Mouse (Mus musculus) lung, postnatal 14 days (tissue): Measurements from ENCODE around the gene Tex47.

Source experiments
- DNase-seq: peaks from one replicate; pipeline ENCODE4 v3.0.0; 2021

Gene Tex47

DNA sequence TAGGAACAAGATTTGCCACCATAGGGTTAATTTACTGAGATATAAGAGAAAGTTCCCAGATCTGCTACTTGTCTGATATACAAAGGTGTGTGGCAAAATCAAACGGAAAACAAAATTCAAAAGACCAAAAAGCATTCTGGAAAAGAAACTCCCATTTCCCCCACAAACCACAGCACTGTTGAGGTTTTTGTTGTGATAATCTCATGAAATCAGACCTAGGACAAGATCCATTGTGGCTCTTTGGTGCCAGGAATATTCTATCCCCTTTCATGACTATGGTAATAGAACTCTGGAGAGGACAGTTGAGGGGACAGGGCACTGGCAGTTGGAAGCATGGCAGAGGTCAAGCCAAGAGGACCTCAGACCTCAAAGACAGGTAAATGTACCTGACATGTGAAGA is at the start of gene Tex47:
Gene Tex47 (plus strand): TSS at position 301 of the 400 bp plus-strand sequence.
- DNase-seq = no peak

DNA sequence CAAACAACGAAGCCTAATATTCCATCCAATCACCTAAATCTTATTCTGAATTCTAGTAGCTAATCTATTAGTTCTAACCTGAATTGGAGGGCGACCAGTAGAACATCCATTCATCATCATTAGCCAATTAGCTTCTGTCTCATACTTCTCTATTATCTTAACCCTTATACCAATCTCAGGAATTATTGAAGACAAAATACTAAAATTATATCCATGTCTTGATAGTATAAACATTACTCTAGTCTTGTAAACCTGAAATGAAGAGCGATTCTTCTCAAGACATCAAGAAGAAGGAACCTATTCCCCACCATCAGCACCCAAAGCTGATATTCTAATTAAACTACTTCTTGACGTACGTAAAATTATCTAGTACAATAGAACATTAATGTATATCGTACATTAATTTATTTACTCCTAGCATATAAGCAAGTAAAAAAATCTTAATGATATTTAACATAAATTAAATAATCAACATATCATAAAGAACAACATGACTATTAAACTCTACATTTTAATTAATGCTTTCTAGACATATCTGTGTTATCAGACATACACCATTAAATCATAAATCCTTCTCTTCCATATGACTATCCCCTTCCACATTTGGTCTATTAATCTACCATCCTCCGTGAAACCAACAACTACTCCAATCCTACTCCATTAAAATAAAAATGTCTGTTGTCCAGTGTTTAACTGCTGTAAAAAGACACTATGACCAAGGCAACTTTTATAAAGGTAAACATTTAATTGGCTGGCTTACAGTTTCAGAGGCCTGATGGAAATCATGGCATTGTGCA is 27.1 kb upstream of the Tex47 start:
- no peak for DNase-seq

DNA sequence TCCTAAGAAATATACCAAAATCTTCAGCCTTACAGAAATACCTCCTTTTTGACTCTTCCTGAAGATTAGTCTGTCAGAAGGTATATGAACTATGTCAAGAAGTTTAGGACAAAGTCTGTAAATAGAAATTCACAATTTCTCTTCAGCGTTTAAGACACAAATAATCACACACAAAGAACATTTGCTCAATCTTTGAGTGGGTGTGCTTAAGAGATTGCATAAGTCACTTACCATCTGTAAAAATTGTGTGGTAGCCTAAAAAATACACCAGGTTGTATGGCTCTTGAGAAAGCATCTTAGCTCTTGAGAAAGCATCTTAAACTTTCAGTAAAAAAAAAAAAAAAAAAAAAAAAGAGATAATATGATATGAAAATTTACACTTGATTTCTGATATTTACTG is 19.6 kb upstream of the Tex47 start:
- DNase-seq = no peak

DNA sequence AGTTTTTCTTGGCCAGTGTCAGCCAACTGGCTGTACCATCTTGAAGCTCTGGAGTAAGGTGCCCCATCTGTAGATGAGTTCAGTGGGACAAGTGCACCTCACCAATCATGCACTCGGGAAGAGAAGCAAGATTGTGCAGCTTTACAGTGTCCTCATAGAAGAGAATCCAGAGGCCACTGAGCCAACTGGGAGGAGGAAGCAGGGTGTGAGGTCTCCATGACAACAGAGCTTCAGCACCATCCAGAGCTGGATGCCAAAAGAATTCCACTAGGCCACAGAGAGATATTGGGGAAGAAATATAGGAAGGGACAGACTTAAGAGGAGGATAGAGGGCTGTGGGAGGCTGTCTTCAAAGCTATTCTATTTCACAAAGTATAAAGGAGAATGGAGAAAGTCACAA is 950 bp upstream of the Tex47 start:
- no peak for DNase-seq

DNA sequence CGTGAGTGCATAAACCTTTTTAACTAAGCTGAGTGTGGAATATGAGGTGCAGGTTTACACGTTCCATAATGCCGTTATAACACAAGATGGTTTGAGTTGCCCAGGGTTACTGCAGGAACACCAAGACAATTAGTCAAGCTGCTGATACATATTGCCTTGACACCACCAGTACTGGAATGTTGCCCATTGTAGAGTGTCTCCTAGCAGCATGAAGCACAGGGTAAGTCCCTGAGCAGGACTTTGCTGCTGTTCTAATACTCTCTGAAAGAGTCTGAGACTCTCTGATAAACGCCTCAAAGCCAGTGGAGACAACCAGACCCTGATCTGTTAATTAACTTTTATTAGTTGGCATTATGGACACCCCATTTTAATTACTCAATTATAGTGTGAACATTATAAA is 21.7 kb downstream of the Tex47 start:
- DNase-seq = no peak

DNA sequence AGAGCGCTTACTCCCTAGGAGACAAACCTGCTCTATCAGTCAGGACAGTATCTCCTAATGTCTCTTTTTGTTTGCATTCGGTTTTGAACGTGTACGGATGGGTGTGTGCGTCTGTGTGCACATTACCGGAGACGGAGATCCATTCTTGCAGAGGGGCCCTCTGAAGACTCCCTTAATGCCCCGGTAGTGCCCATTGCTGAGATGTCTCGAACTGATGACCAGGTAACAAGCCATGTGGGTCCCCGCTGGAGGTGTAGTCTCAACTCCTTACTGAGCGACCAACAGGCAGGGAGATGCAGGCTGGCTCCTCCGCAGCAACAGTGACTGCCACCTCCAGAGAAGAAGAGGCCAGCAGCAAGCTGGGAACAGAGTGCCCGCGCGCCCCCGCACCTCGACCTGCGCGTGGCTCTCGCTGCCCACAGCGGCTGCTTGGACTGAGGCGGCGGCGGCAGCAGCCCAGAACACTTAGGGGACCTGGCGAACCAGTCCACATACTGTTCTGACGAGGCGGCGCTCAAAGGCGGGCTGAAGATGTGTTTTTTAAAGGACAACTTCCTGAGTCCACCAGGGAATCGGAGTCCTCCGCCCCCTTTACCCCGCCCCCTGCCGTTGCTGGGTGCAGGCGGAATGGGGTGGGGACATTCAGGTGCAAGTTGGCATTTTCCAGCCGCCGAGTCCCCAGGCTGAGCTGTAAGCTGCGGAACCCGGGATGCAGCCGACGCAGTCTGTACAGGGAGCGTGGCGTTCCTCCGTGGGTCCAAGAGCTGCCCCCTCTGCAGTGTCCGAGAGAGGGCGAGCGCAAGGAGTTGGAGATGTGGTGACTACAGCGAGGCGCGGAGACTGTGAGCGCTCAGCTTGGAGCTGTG is 40.5 kb downstream of the Tex47 start, which contains the start of gene Zfp804b:
Gene Zfp804b (minus strand): TSS at position 612 of the 866 bp plus-strand sequence.
- DNase-seq = peak; percentile 12

DNA sequence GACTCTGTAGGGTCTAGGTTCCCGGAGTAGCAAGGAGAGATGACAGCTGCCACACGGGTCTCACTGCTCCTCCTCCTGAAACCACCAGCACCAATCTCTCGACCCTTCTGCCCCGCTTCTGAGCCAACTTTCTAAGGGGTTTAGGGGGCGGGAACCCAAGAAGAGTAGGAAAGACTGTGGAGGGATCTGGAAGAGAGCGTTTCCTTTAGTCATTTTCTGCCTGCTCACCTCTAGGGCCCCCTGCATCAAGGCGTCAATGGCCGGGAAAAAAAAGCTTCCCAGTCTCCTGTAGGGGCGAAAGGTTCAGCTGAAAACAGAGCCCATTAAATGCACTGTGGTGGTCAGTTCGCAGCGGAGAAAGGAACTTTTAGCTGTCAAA is 41.1 kb downstream of the Tex47 start:
- no peak for DNase-seq
